Mouse (Mus musculus) embryonic fibroblast, embryonic 13.5 days (primary cell): ENCODE results near the gene Gm20388.

Experiments
- CTCF ChIP-seq: IDR thresholded peaks from 2 replicates; pipeline ENCODE4 v1.5.1; 2011; ENCODE audit warnings: mild to moderate bottlenecking, control low read depth, low read length, moderate library complexity, borderline replicate concordance; ENCODE audit not compliant: insufficient read depth
- POLR2A ChIP-seq: IDR thresholded peaks from 2 replicates; pipeline ENCODE4 v1.6.1; 2011; ENCODE audit warnings: low read depth, mild to moderate bottlenecking, control low read depth, low read length, moderate library complexity

- TF ChIP-seq POLR2A: no peak
- TF ChIP-seq CTCF: no peak
These were observed 4259.1 kb downstream of the Gm20388 start for GRCm38 (mm10) chr8:124169749-124170148.
